Mouse (Mus musculus) intestine, embryonic 14.5 days (tissue): ENCODE measurements around the gene Apopt1. TPM values are rescaled to one million over a fixed set of nuclear protein-coding genes. Genes with fewer than 3 reads are reported as not detected.

ENCODE experiments used
- ATAC-seq: fragments of 200-750 bp; cut with Nextera tagmentation; replicated peaks from 2 replicates; pipeline ENCODE4 v1.8.0; 2017; ENCODE audit warnings: low read depth, moderate number of reproducible peaks, moderate TSS enrichment, moderate library complexity; ENCODE audit not compliant: low FRiP score, low TSS enrichment
- DNase-seq: peaks from one replicate; pipeline ENCODE4 v3.0.0-alpha.2; 2018; ENCODE audit warnings: low spot score
- H3K27ac ChIP-seq: fragments of 300-500 bp; sonication (generic); 2 replicates; pipeline ENCODE4 v1.5.1; 2014; ENCODE audit warnings: low read depth, mild to moderate bottlenecking, control low read depth
- H3K27me3 ChIP-seq: fragments of 300-500 bp; sonication (generic); replicated peaks from 2 replicates; pipeline ENCODE4 v1.6.1; 2014; ENCODE audit warnings: low read length, control low read depth; ENCODE audit not compliant: control insufficient read depth, insufficient read depth
- H3K36me3 ChIP-seq: fragments of 300-500 bp; sonication (generic); 2 replicates; pipeline ENCODE4 v1.6.1; 2014; ENCODE audit warnings: low read length, control low read depth; ENCODE audit not compliant: control insufficient read depth, insufficient read depth
- H3K4me1 ChIP-seq: fragments of 300-500 bp; sonication (generic); replicated peaks from 2 replicates; pipeline ENCODE4 v1.6.1; 2014; ENCODE audit warnings: low read length, control low read depth, mixed read lengths; ENCODE audit not compliant: control insufficient read depth, insufficient read depth
- H3K4me2 ChIP-seq: fragments of 300-500 bp; sonication (generic); 2 replicates; pipeline ENCODE4 v1.6.1; 2014; ENCODE audit warnings: low read length
- H3K4me3 ChIP-seq: fragments of 300-500 bp; sonication (generic); 2 replicates; pipeline ENCODE4 v1.5.1; 2014; ENCODE audit warnings: low read depth, low read length, control low read depth, mixed read lengths
- H3K9ac ChIP-seq: fragments of 300-500 bp; sonication (generic); 2 replicates; pipeline ENCODE4 v1.6.1; 2014; ENCODE audit warnings: mild to moderate bottlenecking, low read length
- H3K9me3 ChIP-seq: fragments of 300-500 bp; sonication (generic); 2 replicates; pipeline ENCODE4 v1.6.1; 2016; ENCODE audit warnings: low read length, control low read depth; ENCODE audit not compliant: control insufficient read depth
- WGBS: fragments of 180-500 bp; shearing (Covaris S2); extraction: QIAGEN DNeasy Blood & Tissue Kit; methylation state at CpG from one replicate; pipeline ENCODE4 v1.1.7; 2014; 5-methylcytosine and 5-hydroxymethylcytosine counted together
- polyA plus RNA-seq: library from polyadenylated mRNA; unstranded; fragments of >200 nt; fragmentation: Nextera tagmentation; extraction: Ambion mirVana; gene quantifications from 2 replicates; pipeline ENCODE4 v1.2.1, GENCODE M21; 2014

Apopt1 gene
- polyA plus RNA-seq, 1 experiment from 2014 or later: 58.2 TPM

GRCm38 (mm10) chr12:111669961-111670360 lies 43.1 kb upstream of the Apopt1 start:
- Histone ChIP-seq H3K9ac (no peak overlapping the region), H3K27me3 (peaks cover 20% of the 10 kb centered on the region), H3K9me3 (no peaks in the 10 kb centered on the region), H3K4me1 (peaks cover 29% of the 10 kb centered on the region), H3K27ac (no peak overlapping the region), H3K4me3 (peak overlapping the region; percentile 53), H3K4me2 (peak overlapping the region; percentile 68), H3K36me3 (peaks cover 4% of the 10 kb centered on the region; the same call in 1 of the 2 replicates)
- ATAC-seq (no peak), DNase-seq (no peak)
- 69% methylated on average over 8 of the region's 8 CpGs for WGBS

GRCm38 (mm10) chr12:111670371-111670971 lies 42.6 kb upstream of the Apopt1 start:
- Histone ChIP-seq H3K4me3 (peak overlapping the region; percentile 53), H3K27ac (no peak overlapping the region), H3K9me3 (no peaks in the 10 kb centered on the region), H3K9ac (peak overlapping the region; percentile 55), H3K27me3 (peaks cover 20% of the 10 kb centered on the region), H3K4me1 (peaks cover 26% of the 10 kb centered on the region), H3K4me2 (peak overlapping the region; percentile 68), H3K36me3 (peaks cover 4% of the 10 kb centered on the region; the same call in 1 of the 2 replicates)
- 17% methylated on average over 29 of the region's 29 CpGs for WGBS
- no peak for ATAC-seq
- DNase-seq: no peak

DNA sequence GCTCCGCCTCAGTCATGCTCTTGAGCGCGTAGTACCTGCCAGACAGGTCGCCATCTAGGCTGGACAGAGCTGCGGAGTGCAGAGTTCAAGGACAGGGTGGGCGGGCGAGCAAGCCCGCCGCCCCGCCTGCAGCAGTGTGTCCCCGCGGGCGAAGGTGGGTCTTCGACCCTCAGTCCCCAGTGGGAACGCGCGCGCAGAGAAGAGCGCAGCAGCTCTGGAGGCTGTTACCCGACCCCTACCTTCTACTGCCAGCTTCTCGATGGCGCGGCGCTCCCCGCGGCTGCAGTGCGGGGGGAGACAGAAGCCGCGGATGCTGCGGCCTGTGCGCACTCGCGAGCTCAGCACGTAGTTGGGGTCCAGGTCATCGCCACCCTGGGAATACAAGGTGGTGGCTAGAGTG lies 42.1 kb upstream of the Apopt1 start:
- H3K9ac ChIP-seq: peak overlapping the region; percentile 55
- ATAC-seq (no peak), DNase-seq (no peak)
- H3K27ac ChIP-seq: no peak overlapping the region
- H3K4me1 ChIP-seq: peaks cover 26% of the 10 kb centered on the region
- peaks cover 20% of the 10 kb centered on the region for H3K27me3 ChIP-seq
- peak overlapping the region; percentile 53 for H3K4me3 ChIP-seq
- H3K9me3 ChIP-seq: no peaks in the 10 kb centered on the region
- WGBS: 2% methylated on average over 35 of the region's 35 CpGs
- peak overlapping the region; percentile 68 for H3K4me2 ChIP-seq
- H3K36me3 ChIP-seq: peaks cover 4% of the 10 kb centered on the region; the same call in 1 of the 2 replicates

GRCm38 (mm10) chr12:111671431-111671902 lies 41.6 kb upstream of the Apopt1 start:
- peak; percentile 82 for DNase-seq
- Histone ChIP-seq H3K4me2 (peak overlapping the region; percentile 68), H3K27ac (0 out of 2 replicates have a peak overlapping the region, but pooled peaks have one; percentile 16), H3K4me3 (peak overlapping the region; percentile 53), H3K9me3 (no peaks in the 10 kb centered on the region), H3K27me3 (peaks cover 20% of the 10 kb centered on the region), H3K4me1 (peaks cover 26% of the 10 kb centered on the region), H3K9ac (peak overlapping the region; percentile 55), H3K36me3 (peaks cover 4% of the 10 kb centered on the region; the same call in 1 of the 2 replicates)
- 0 out of 2 replicates have a peak, but pooled peaks have one; percentile 4 for ATAC-seq
- WGBS: 1% methylated on average over 34 of the region's 34 CpGs

DNA sequence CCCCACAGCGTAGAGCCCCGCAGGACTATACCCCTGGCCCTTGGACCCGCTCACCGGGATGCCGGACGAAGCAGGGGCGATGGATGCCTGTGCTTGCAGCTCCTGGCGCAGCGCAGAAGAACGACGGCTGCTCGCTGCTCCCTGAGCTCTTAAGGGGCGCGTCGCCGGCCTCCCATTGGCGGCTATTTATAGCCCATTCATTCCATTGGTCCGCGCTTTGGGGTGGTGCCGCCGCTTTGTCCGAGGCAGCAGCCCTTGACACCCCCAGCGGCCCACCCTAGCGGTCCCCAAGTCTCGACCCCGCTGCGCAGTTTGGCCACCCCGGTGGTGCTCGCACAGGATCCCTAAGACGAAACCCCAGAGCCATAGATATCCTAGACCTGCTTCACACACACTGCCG lies 40.9 kb upstream of the Apopt1 start, which contains the start of gene Ckb:
Ckb (minus strand) TSS at position 163 of the 400 bp plus-strand sequence.
- peak within 1 kb of the TSS; percentile 68 for H3K4me2 ChIP-seq
- peaks cover 32% of the 10 kb centered on the region for H3K4me1 ChIP-seq
- peak within 1 kb of the TSS; percentile 16; the same call in 1 of the 2 replicates for H3K27ac ChIP-seq
- DNase-seq: peak; percentile 86
- peak; percentile 63 for ATAC-seq
- no peaks in the 10 kb centered on the region for H3K9me3 ChIP-seq
- under 1% methylated on average over 31 of the region's 31 CpGs for WGBS
- peak within 1 kb of the TSS; percentile 53 for H3K4me3 ChIP-seq
- peaks cover 20% of the 10 kb centered on the region for H3K27me3 ChIP-seq
- peaks cover 4% of the 10 kb centered on the region; the same call in 1 of the 2 replicates for H3K36me3 ChIP-seq
- peak within 1 kb of the TSS; percentile 55 for H3K9ac ChIP-seq

GRCm38 (mm10) chr12:111672581-111672980 lies 40.5 kb upstream of the Apopt1 start:
- no peak for ATAC-seq
- 12% methylated on average over 12 of the region's 12 CpGs for WGBS
- Histone ChIP-seq H3K9ac (0 out of 2 replicates have a peak overlapping the region, but pooled peaks have one; percentile 6), H3K4me3 (peak overlapping the region; percentile 53), H3K9me3 (no peaks in the 10 kb centered on the region), H3K27ac (no peak overlapping the region), H3K4me1 (peaks cover 36% of the 10 kb centered on the region), H3K27me3 (peaks cover 20% of the 10 kb centered on the region), H3K36me3 (peaks cover 4% of the 10 kb centered on the region; the same call in 1 of the 2 replicates), H3K4me2 (peak overlapping the region; percentile 68)
- no peak for DNase-seq

DNA sequence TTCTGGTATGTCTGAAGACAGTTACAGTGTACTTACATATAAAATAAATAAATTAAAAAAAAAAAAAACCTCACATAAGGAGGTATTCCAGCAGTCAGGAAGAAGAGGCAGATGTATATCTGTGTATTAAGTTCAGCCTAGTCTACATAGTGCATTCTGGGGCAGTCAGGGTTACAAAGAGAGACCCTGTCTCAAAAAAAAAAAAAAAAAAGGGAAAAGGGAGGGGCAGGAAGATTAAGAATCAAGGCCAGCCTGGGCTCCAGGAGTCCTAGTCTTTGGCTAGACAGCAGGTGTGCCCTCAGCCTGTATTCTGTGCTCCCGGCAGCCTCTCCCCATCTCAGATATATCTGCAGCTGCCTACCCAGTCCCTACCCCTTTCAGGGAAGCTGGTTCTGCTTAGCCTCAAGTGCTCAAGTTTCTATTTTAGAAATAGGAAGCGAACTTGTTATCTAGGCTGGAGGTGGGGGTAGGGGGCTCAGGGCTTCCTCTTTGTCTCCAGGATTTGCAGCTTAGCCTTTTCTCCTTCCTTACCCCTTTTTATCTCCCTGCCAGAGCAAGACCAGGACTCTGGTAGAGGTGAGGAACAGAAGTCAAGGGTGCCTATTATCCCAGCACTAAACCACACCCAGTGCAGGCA lies 38.1 kb upstream of the Apopt1 start:
- DNase-seq: peak; percentile 48
- Histone ChIP-seq H3K27me3 (peaks cover 20% of the 10 kb centered on the region), H3K36me3 (no peaks in the 10 kb centered on the region), H3K4me3 (no peak overlapping the region), H3K4me2 (no peak overlapping the region), H3K9ac (no peak overlapping the region), H3K9me3 (no peaks in the 10 kb centered on the region), H3K27ac (peak overlapping the region; percentile 19; the same call in 1 of the 2 replicates), H3K4me1 (peaks cover 37% of the 10 kb centered on the region)
- 45% methylated on average over 2 of the region's 2 CpGs for WGBS
- ATAC-seq: no peak

DNA sequence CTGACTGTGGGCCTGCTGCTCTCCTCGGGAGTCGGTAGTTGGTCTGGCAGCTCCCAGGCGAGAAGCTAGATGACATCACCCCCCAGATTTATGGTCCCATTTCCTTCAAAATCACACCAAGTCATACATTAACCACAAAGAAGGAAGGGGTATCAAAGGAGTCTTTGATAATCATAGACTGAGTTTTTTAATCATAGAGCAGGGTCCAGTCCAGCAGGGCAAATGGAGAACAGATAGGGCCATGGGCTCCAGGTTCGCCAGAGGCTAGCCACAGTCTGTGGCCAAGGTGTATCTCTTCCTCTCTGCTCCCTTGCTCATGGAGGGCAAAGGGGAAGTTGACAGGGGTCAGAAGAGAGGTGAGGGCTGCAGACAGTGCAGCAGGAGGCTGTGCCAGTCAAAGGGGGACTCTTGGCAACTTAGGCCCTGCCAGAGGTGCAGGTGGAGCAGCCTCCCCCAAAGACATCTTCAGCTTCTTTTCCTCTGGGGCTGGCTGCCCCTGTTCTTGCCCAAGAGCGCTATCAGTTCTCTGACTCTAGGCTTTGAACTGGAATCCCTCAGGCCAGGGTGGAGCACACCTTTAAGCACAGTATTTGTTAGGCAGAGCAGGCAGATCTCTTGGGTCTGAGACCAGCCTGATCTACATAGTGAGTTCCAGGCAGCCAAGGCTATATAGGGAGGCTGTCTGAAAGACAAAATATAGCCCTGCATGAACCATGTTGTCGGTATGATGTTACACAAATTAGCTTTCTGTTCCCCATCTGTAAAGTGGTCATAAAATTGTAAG lies 37.1 kb upstream of the Apopt1 start:
- H3K36me3 ChIP-seq: peaks cover 6% of the 10 kb centered on the region; the same call in 1 of the 2 replicates
- H3K9me3 ChIP-seq: no peaks in the 10 kb centered on the region
- H3K27ac ChIP-seq: peak overlapping the region; percentile 92; the same call in 1 of the 2 replicates
- no peak overlapping the region for H3K4me3 ChIP-seq
- H3K9ac ChIP-seq: no peak overlapping the region
- DNase-seq (peak; percentile 52), ATAC-seq (no peak; the same call in 1 of the 2 replicates)
- WGBS: 63% methylated on average over 6 of the region's 6 CpGs
- H3K27me3 ChIP-seq: peaks cover 20% of the 10 kb centered on the region
- H3K4me2 ChIP-seq: no peak overlapping the region
- H3K4me1 ChIP-seq: peaks cover 32% of the 10 kb centered on the region
